Mouse (Mus musculus) neural tube, embryonic 15.5 days (tissue): ENCODE measurements at regions not wholly inside any gene's neighbourhood (a gene's known extent, or its start where the extent isn't known, plus 50 kb on each side); places are given as distances from the start of the nearest gene placed in this dataset.

Source experiments
- ATAC-seq: fragments of 200-750 bp; cut with Nextera tagmentation; 2 replicates; pipeline ENCODE4 v1.8.0; 2017; ENCODE audit warnings: mild to moderate bottlenecking, moderate TSS enrichment, moderate library complexity; ENCODE audit not compliant: low FRiP score
- H3K27ac ChIP-seq: fragments of 300-500 bp; sonication (generic); replicated peaks from 2 replicates; pipeline ENCODE4 v1.5.1; 2015; ENCODE audit warnings: mild to moderate bottlenecking, inconsistent platforms
- H3K27me3 ChIP-seq: fragments of 300-500 bp; sonication (generic); replicated peaks from 2 replicates; pipeline ENCODE4 v1.6.1; 2015; ENCODE audit warnings: inconsistent platforms
- H3K36me3 ChIP-seq: fragments of 300-500 bp; sonication (generic); 2 replicates; pipeline ENCODE4 v1.6.1; 2015; ENCODE audit warnings: inconsistent platforms
- H3K4me1 ChIP-seq: fragments of 300-500 bp; sonication (generic); 2 replicates; pipeline ENCODE4 v1.6.1; 2015; ENCODE audit warnings: inconsistent platforms
- H3K4me2 ChIP-seq: fragments of 300-500 bp; sonication (generic); 2 replicates; pipeline ENCODE4 v1.6.1; 2015; ENCODE audit warnings: inconsistent platforms, mild to moderate bottlenecking, moderate library complexity
- H3K4me3 ChIP-seq: fragments of 300-500 bp; sonication (generic); replicated peaks from 2 replicates; pipeline ENCODE4 v1.5.1; 2015; ENCODE audit warnings: mild to moderate bottlenecking, inconsistent platforms
- H3K9ac ChIP-seq: fragments of 300-500 bp; sonication (generic); replicated peaks from 2 replicates; pipeline ENCODE4 v1.6.1; 2015; ENCODE audit warnings: mild to moderate bottlenecking, inconsistent platforms
- H3K9me3 ChIP-seq: fragments of 300-500 bp; sonication (generic); replicated peaks from 2 replicates; pipeline ENCODE4 v1.6.1; 2016; ENCODE audit warnings: inconsistent platforms
- WGBS: fragments of 180-500 bp; shearing (Covaris S2); methylation state at CpG from one replicate; pipeline ENCODE4 v1.1.7; 2015; ENCODE audit warnings: mixed read lengths; 5-methylcytosine and 5-hydroxymethylcytosine counted together

DNA sequence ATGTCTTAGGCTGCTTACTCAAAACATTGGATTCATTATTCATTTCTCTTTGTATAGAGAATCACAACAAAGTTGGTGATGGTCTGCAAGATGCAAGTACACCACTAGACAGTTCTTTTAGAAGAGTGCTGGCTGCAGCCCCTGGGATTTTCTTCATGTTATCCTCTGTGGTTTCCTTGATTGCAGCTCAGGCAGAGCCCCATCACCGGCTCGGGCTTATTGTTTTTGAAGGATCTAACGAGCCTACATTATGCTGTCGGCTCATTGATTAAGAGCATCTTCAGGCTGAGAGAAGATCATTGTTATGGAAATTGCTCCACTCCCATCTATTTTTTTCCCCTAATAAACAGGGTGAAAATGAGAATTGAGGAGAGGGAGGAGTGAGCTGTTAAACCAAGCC, 140.8 kb downstream of the Sec23ip start:
- Histone ChIP-seq H3K9ac (no peak overlapping the region), H3K4me1 (no peaks in the 10 kb centered on the region), H3K27me3 (no peaks in the 10 kb centered on the region), H3K4me3 (no peak overlapping the region), H3K9me3 (no peaks in the 10 kb centered on the region), H3K27ac (no peak overlapping the region), H3K4me2 (no peak overlapping the region), H3K36me3 (no peaks in the 10 kb centered on the region)
- 30% methylated on average over 4 of the region's 4 CpGs for WGBS
- no peak for ATAC-seq

DNA sequence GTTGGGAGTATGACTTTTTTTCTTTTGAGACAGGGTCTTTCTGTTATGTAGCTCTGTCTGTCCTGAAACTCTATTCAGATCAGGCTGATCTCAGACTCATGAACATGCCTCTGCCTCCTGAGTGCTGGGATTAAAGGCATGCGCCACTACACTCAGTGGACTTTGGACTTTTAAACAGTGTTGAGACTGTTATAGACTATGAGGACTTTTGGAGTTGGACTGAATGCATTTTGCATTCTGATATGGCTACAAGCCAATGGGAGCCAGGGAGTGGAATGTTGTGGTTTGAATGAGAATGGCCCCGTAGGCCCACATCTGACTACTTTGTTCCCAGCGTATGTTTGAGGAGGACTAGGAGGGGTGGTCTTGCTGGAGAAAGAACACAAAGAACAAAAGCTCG, 165.4 kb downstream of the Sec23ip start:
- no peaks in the 10 kb centered on the region for H3K27me3 ChIP-seq

DNA sequence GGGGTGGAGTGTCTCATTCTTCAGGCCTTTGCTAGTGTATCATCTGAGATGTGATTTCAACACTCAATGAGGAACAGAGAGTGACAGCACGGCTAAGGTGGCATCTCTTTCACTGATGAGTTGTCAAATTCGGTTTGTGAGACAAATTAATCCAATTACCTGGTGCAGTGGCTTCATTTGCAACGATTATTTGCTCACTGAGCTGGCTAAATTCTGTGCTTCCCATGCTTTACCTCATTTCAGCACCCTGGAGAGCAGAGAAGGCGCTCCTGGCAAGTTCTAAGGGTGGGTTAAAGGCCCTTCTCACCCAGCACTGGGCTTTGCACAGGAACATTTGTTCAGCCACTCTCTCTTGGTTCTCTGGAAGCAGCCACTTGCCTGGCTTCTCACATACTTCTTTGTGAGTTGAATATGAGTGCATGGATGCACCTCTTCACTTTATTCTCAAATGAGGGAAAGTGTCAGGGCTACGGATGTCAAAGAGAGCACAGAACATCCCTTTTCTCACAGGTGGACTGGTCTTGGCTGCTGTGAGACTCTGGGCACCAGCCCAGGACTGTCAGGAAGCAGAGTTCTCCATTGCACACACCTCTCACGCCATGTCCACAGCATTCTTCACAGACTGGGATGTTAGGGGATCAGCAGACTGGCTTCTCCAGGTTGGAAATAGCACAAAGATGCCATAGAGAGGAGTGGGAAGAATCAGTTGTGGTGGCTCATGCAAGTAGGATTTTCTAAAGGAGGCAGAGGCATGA, 193.4 kb downstream of the Sec23ip start:
- Histone ChIP-seq H3K4me3 (no peak overlapping the region), H3K9ac (no peak overlapping the region), H3K27me3 (no peaks in the 10 kb centered on the region), H3K4me2 (no peak overlapping the region), H3K4me1 (no peaks in the 10 kb centered on the region), H3K9me3 (no peaks in the 10 kb centered on the region), H3K27ac (no peak overlapping the region), H3K36me3 (no peaks in the 10 kb centered on the region)
- ATAC-seq = no peak
- 53% methylated on average over 6 of the region's 6 CpGs for WGBS

More for the DNA sequence above, 165.4 kb downstream of the Sec23ip start:
- Histone ChIP-seq H3K36me3 (no peaks in the 10 kb centered on the region), H3K4me3 (no peak overlapping the region), H3K9me3 (no peaks in the 10 kb centered on the region), H3K4me1 (no peaks in the 10 kb centered on the region), H3K27ac (no peak overlapping the region), H3K9ac (no peak overlapping the region), H3K4me2 (no peak overlapping the region)
- ATAC-seq = no peak
- 88% methylated on average over 4 of the region's 4 CpGs for WGBS

- no peak for ATAC-seq
- Histone ChIP-seq H3K4me2 (no peak overlapping the region), H3K27me3 (no peaks in the 10 kb centered on the region), H3K4me1 (no peaks in the 10 kb centered on the region), H3K27ac (no peak overlapping the region), H3K4me3 (no peak overlapping the region), H3K9me3 (no peaks in the 10 kb centered on the region), H3K9ac (no peak overlapping the region), H3K36me3 (no peaks in the 10 kb centered on the region)
- WGBS = 89% methylated on average over 5 of the region's 5 CpGs
Measured at GRCm38 (mm10) chr7:128960575-128960974, 215.8 kb downstream of the Sec23ip start.

GRCm38 (mm10) chr7:128979904-128980303, 235.2 kb downstream of the Sec23ip start:
- Histone ChIP-seq H3K27ac (no peak overlapping the region), H3K4me1 (no peaks in the 10 kb centered on the region), H3K4me2 (no peak overlapping the region), H3K9ac (no peak overlapping the region), H3K36me3 (no peaks in the 10 kb centered on the region), H3K4me3 (no peak overlapping the region), H3K27me3 (no peaks in the 10 kb centered on the region), H3K9me3 (no peaks in the 10 kb centered on the region)
- 75% methylated on average over 4 of the region's 4 CpGs for WGBS
- ATAC-seq = no peak

GRCm38 (mm10) chr7:128980827-128981226, 236.1 kb downstream of the Sec23ip start:
- Histone ChIP-seq H3K27me3 (no peaks in the 10 kb centered on the region), H3K27ac (no peak overlapping the region), H3K4me3 (no peak overlapping the region), H3K36me3 (no peaks in the 10 kb centered on the region), H3K4me2 (no peak overlapping the region), H3K4me1 (no peaks in the 10 kb centered on the region), H3K9ac (no peak overlapping the region), H3K9me3 (no peaks in the 10 kb centered on the region)
- 50% methylated on average over 7 of the region's 7 CpGs for WGBS
- ATAC-seq = no peak

DNA sequence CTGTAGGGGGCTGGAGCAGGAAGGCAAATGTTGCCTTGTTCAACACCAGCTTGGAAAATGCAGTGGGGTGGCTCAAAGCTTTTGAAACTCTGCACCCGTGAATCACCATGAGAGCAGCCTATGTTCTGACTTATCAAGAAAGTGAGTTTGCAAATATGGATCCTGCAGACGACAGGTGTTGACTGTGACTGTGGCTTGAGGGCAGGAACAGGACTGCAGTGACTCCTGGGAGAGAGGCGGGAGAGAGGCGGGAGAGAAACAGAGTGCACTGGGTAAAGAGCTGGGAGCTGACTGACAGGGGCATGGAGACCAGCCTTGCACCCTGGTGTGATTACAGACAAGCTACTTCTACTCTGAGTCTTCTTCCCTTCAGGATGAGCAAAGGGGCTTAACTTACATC, 254.0 kb downstream of the Sec23ip start:
- H3K4me3 ChIP-seq = no peak overlapping the region
- H3K9ac ChIP-seq = no peak overlapping the region
- no peaks in the 10 kb centered on the region for H3K9me3 ChIP-seq
- H3K27me3 ChIP-seq = no peaks in the 10 kb centered on the region
- H3K36me3 ChIP-seq = no peaks in the 10 kb centered on the region
- ATAC-seq = no peak
- 76% methylated on average over 4 of the region's 4 CpGs for WGBS
- H3K4me2 ChIP-seq = no peak overlapping the region
- no peak overlapping the region for H3K27ac ChIP-seq
- H3K4me1 ChIP-seq = no peaks in the 10 kb centered on the region

GRCm38 (mm10) chr7:129002419-129002818, 254.4 kb upstream of the Plpp4 start:
- ATAC-seq = no peak
- Histone ChIP-seq H3K36me3 (no peaks in the 10 kb centered on the region), H3K4me3 (no peak overlapping the region), H3K4me1 (no peaks in the 10 kb centered on the region), H3K9me3 (no peaks in the 10 kb centered on the region), H3K4me2 (no peak overlapping the region), H3K9ac (no peak overlapping the region), H3K27ac (no peak overlapping the region), H3K27me3 (no peaks in the 10 kb centered on the region)
- 69% methylated on average over 5 of the region's 5 CpGs for WGBS

DNA sequence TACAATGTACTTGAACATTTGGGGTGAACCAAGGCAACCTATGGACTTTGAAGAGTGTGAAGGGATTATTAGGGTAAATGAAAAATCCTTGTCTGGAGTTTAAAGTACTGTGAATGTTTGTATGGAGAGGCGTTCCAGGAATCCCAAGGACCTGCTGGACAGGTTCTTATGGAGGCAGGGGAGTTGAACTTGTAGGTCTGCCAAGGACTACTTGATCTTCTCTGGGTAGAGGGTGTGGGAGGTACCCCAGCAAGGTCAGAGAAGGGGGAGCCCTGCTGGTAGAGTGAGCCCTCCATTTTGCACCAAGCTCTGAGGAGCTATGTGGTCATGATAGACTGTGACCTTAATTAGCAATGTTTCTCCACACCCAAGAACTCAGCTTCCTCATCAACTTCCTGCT, 253.7 kb upstream of the Plpp4 start:
- no peak for ATAC-seq
- Histone ChIP-seq H3K4me2 (no peak overlapping the region), H3K9me3 (no peaks in the 10 kb centered on the region), H3K36me3 (no peaks in the 10 kb centered on the region), H3K27me3 (no peaks in the 10 kb centered on the region), H3K4me3 (no peak overlapping the region), H3K27ac (no peak overlapping the region), H3K4me1 (no peaks in the 10 kb centered on the region), H3K9ac (no peak overlapping the region)
- WGBS = 88% methylated on average over 1 of the region's 1 CpGs

GRCm38 (mm10) chr7:129016353-129016752, 240.5 kb upstream of the Plpp4 start:
- H3K4me2 ChIP-seq = no peak overlapping the region
- H3K36me3 ChIP-seq = no peaks in the 10 kb centered on the region
- H3K27ac ChIP-seq = no peak overlapping the region
- no peak overlapping the region for H3K9ac ChIP-seq
- H3K4me1 ChIP-seq = no peaks in the 10 kb centered on the region
- 87% methylated on average over 6 of the region's 6 CpGs for WGBS
- no peaks in the 10 kb centered on the region for H3K9me3 ChIP-seq
- H3K27me3 ChIP-seq = no peaks in the 10 kb centered on the region
- no peak for ATAC-seq
- no peak overlapping the region for H3K4me3 ChIP-seq

- H3K9ac ChIP-seq = no peak overlapping the region
- no peak overlapping the region for H3K4me2 ChIP-seq
- H3K4me3 ChIP-seq = no peak overlapping the region
- no peak for ATAC-seq
- H3K27ac ChIP-seq = no peak overlapping the region
- no peaks in the 10 kb centered on the region for H3K27me3 ChIP-seq
- no peaks in the 10 kb centered on the region for H3K9me3 ChIP-seq
- no peaks in the 10 kb centered on the region for H3K4me1 ChIP-seq
- 81% methylated on average over 2 of the region's 2 CpGs for WGBS
- H3K36me3 ChIP-seq = no peaks in the 10 kb centered on the region
Measured at GRCm38 (mm10) chr7:129027116-129027515, 229.7 kb upstream of the Plpp4 start.

- WGBS = 74% methylated on average over 5 of the region's 5 CpGs
- Histone ChIP-seq H3K4me1 (no peaks in the 10 kb centered on the region), H3K36me3 (no peaks in the 10 kb centered on the region), H3K4me3 (no peak overlapping the region), H3K9me3 (no peaks in the 10 kb centered on the region), H3K27me3 (no peaks in the 10 kb centered on the region), H3K9ac (no peak overlapping the region), H3K4me2 (no peak overlapping the region), H3K27ac (no peak overlapping the region)
- no peak for ATAC-seq
Measured at GRCm38 (mm10) chr7:129048023-129048422, 208.8 kb upstream of the Plpp4 start.
